Mouse (Mus musculus) CD4-positive helper T cell, adult 2 months (primary cell): ENCODE measurements at regions not wholly inside any gene's neighbourhood (a gene's known extent, or its start where the extent isn't known, plus 50 kb on each side); places are given as distances from the start of the nearest gene placed in this dataset.

Experiments used
- DNase-seq: peaks from one replicate; pipeline ENCODE4 v3.0.0-alpha.2; 2012; ENCODE audit warnings: low read depth, missing footprints, low spot score

DNA sequence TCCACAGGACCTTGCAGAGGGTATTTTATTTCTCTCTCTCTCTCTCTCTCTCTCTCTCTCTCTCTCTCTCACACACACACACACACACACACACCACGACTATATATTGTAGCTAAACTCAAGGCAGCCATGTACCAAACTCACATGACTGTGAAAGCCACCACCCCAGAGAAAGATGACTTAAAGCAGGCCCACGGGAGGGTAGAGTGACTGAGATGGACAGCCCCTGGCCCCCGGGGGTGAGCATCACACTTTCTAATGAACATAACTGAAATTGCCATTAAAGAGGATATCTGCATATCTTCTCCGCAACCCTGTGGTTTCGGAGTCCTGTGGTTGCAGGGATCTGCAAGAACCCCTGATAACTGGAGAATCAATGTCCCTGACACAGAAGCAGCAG, 197.1 kb upstream of the Spdye4c start:
- no peak for DNase-seq

DNA sequence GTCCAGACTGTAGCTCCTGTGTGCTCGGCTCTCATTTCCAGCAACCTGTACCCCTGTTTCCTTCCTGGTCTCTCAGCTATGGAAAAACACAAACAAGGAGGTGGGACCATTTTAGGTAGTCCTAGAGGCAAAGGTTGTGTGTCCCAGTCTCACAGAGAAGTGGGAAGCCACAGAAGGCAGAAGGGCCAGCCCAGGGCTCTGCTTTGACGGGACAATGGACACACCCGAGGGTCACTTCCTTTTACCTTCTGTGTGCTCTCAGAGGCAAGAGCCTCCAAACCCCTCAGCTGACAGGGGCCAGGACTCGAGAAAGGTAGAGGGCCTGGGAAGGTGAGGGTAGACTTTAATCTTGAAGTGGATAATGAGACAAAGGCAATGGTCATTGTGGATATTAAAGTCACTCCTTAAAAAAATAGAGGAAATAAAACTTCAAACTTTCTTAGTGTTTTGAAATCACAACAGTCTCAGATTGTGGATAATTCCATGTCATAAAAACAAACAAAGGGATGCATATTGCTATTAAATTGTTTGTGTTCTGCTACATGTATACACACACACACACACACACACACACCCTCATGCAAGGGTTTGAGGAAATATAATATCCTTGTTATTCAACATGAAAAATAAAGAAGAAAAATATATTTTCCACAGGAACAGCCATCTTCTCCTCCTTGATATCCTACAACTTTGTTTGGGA, 195.6 kb upstream of the Spdye4c start:
- DNase-seq, result no peak

DNA sequence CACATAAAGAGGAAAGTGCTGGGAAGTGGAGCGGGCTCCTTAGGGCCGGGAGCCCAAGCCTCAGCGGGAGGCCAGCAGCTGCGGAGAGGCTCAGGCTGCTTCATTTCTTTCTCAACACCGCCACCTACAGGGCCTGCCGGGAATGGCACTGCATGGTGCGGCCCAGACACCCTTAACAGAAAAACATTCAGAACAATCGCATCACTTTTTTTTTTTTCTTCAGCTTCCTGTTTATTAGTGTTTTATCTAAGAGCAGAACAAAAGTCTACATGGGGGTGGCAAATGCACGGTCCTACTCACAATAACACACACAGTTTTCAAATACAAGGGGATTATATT, 195.0 kb upstream of the Spdye4c start:
- peak; percentile 88 for DNase-seq

DNA sequence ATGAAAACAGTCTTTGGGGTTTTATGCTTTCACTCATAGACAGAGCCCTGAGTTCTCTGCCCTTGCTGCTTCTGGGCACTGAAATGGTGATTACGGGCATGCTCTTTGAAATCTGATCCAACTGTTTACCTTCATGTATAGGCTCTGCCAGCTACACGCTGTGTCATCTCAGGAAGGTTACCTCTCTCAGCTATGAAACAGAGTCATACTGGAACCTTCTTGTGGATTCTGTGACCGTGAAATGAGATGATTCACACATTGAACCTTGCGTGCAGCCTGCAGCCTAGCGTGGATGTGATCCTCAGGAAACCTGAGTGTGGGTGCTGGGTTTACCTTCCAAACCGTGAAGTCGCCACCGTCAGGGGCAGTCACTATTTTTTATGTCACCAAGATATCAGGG, 189.7 kb upstream of the Spdye4c start:
- no peak for DNase-seq

DNA sequence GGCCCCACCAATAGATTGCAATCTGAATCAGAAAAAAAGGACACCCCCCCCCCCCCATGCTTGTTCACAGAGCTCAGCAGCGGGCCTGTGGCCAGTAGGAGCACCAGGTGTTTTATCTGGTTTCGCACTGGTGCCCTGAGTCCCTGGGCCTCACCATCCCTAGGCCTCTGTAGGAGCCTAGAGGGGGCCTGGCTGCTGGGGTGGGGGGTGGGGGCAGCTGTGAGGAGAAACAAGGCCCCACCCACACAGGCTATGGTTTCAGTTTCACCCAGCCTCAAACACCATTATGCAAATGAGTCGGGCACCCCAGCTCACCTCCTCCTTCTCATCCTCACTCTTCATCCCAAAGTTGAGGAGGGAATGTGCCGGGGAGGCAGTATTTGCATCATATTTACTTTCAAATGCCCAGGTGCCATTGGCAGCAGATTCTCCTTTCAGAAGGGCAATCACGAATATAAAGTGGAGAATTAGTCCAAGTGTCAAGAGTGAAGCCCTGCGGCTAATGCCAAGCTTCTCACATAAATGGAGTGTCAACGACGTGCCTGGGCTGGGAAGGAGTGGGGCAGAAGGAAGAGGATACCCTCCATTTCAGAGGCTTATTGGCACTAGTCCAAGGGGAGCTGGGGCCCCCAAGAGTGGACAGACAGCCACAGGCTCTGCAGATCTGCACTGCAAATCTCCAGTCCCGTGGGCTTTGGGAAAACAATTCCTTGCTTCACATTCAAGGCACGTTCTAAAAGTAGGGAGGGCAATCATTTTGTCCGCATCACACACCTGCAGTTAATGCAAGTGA, 187.7 kb upstream of the Spdye4c start:
- peak; percentile 54 for DNase-seq

DNA sequence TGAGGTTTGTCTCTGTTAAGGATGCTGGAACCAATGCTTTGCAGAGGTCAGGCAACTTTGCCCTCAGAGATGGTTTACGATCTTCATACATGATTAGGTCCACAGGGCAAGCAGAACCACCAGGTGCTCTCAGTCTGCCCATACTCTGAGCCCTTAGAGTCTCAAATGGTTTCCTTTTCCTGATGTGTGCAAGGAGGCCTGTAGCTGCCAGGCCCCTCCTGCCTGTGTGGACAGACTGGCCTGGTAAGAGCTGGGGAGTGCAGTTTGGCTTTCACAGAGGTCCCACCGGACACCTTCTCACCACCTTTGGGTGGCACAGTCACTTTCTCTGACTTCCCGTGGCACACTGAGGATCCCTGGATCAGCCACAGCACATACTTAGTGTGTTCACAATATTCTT, 186.6 kb upstream of the Spdye4c start:
- no peak for DNase-seq

DNA sequence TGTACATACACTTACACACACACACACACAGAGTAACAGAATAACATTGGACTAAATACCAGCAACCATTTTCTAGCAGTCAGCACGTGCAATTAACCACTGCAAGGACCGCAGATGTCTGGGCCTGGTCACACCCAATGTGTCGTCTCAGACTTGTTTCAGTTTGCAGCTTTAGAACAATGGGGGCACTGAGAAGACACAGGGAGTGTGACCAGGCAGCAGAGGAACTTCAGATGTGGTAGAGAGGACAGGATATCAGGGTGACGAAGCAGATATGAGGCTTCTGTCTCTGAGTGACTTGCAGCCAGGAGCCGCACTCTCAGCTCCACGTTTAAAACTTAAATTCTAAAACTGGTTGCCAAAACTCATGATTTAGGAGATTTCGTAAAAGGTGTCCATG, 183.9 kb upstream of the Spdye4c start:
- DNase-seq, result peak; percentile 45

DNA sequence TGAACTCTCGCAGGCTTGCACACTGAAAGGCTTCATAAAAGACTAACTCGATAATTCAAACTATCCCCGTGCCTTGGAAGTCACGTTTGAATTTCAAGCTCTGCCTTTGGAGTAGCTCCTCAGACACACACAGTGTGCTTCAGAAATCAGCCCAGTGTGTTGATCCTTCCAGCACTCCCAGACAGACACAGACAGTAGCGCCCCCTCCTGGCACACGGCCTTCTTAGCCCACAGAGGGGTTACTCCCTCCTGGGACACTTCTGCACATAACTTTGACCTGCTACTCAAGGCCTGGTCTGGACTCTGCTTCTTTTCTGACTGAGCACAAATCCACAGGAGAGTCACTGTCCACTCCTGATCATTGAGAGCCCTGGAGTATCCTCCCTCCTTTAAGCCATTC, 182.3 kb upstream of the Spdye4c start:
- peak; percentile 54 for DNase-seq

DNA sequence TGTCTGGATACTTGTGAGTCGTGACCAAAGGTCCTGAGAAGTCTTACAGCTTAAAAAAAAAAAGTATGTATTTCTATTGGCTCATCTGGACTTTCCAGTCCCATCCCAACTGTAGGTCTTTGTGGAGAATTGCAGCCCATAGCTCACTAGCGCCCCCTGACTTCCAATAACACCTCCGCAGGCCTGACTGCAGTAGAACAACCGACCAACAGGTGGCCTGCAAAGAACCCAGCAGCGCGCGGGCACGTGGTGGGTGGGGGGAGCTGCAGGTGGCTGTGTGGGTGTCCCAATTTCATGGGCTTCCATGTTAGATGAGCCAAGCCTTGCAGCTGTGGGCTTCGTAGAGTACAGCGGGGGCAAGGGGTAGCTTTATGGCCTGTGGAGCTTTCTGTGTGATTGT, 178.7 kb upstream of the Spdye4c start:
- peak; percentile 84 for DNase-seq

DNA sequence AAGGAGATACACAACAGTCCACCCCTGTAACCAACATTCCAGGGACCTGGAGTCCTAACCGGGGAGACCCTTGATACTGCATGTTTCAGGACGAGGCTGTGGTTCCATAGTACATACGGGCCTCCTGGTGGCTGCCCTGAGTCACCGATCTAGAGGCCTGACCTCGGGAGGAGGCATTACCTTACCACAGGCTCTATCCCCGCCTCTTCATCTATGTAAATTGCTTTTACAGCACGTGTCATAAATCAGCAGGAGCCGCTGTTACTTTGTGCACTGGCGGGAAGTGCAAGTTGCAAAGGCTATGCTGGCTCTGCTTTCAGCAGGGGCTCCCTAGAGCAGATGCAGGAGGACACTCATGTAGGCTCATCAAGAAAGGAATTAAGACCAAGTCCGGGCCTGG, 178.0 kb upstream of the Spdye4c start:
- peak; percentile 84 for DNase-seq

DNA sequence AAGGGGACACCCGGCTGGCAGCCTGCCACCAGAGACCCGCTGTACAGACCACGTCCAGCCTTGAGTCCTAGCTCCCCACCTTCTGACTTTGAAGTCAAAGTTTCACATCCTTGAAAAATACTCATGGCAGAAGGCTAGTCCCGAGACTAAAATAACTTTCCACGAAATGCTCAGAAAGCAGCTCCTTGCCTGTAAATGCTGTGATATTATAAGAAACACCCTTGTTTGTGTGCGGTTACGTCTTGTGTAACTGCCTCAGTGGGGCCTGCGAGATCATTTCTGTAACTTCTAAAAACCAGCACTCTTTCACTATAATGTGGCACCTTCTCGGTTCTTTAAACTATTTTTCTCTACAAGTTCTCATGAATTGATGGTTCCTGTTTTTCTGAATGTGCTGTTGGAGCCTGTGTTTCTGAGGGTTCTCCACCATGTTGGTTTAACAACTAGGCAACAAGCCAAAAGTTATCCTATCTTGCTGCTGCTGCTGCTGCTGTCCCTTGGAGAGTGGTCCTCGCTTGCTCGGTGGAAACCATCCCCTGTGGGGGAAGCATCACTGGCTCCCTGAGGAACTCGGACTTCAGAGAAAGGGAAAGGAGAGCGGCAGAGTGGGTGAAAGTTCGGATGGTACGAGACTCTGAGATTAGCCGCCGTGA, 176.3 kb upstream of the Spdye4c start:
- DNase-seq, result no peak

DNA sequence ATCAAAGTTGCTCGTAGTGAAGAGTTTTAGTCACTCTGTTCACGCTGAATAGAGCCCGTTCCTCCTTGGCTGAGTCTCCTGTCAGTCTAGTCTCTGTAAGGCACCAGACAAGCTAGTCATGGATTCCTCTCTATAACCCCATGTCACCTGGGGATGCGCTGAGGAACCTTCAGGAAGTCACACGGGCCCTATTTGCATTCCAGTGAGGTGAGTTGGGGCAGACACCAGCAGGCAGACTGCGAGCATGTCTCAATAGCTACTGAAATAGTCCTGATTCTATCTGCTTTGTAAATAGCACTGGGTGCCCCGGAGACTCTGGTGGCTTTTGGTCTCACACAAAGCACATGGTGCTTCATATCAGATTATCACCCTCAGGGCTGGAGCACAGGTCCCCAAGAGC, 174.6 kb upstream of the Spdye4c start:
- no peak for DNase-seq

DNA sequence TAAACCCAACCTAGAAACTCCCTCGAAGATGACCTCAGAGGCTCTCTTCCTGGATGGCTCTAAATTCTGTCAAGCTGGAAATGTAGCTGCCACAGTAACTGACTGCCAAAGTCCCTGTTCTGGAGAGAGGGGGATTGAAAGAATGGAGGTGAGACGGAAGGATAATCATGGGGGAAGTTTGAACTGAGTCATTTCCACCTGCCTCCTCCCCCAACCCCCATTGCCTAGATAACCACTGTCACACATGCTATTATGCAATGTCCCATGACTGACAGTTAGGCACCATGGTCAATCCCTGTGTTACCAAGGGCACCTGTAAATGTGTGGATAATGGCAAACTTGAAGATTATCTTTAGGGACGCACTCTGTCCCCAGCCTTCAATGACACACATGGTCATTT, 172.0 kb upstream of the Spdye4c start:
- DNase-seq, result no peak

DNA sequence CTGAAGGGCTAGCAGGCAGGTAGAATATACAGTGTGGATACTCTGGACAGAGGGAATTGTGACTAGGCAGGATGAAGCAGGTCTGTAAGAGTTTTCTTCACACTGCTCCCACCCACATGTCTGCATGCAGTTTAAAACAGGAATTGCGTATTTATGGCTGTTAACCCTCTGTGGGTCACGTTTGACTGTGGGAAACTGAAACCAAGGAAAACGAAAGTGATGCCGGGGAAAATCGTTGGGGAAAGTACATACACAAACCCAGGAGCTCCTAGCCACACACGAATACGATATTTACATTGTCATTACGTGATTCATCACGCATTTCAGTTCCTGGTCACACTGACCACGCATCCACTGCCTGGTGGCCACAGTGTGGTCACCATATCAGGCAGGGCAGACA, 170.6 kb upstream of the Spdye4c start:
- peak; percentile 43 for DNase-seq

DNA sequence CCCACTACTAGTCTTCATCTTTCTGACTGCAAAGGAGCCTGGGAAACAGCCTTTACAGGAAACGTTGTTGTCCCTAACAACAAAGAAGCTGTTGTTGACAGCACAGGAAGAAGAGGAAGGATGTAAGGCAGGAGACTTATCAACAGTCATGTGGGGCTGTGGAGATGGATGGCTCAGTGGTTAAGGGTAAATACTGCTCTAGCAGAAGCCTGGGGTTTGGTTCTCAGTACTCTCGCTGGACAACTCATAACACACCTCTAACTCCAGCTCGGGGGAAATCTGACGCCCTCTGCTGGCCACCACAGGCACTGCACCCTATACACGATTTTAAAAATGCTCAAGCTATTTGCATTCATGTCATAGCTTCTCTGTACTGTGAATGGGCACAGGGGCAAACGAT, 168.3 kb upstream of the Spdye4c start:
- peak; percentile 74 for DNase-seq

DNA sequence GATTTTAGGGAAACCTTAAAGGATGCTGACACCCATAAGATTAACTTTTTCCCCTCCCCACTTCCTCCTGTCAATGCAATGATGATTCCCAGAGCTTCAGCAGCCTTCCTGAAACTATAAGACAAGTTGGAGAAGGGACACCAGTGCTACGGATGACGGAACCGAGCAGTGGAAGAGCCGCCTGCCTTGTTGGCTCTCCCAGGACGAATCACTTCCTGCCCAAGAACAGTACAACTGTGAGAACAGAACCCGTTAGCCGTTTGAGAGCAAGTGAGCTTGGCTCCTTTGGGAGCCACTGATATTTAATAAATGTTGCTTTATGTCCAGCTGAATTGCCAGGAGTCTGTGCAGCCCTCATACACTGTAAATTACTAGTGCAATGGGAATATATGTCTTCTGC, 166.8 kb upstream of the Spdye4c start:
- DNase-seq, result no peak

DNA sequence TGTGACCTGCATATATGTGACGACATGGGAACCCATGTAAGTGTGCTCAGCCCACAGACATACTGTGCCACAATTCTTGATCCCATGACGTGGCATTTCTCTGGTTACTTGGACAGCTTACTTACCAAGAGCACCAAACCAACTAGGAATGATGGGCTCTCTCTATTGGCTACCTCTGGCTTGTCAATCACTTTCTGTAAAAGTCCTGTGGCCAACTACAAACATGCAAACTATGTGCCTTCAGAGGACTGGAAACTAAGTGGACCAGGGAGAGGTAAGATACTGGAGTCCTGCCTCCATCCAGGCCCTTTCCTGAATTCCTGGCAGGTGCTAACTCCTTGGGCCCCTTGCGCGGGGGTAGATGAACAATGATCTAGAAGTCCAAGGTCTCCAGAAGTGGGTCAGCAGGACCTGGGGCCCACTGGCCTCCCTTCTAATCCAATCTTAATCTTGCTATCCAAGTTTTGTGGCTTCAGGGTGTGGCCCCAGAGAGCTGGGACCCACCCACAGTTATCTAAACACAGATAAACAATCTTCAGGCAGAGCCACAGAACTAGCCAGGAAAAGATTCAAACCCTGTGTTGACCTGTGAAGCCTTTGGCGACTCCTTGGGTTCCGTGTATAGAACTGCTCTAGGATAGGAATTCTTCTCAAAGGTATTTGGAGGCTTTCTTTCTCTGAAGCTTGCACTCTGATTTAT, 163.7 kb upstream of the Spdye4c start:
- peak; percentile 64 for DNase-seq

DNA sequence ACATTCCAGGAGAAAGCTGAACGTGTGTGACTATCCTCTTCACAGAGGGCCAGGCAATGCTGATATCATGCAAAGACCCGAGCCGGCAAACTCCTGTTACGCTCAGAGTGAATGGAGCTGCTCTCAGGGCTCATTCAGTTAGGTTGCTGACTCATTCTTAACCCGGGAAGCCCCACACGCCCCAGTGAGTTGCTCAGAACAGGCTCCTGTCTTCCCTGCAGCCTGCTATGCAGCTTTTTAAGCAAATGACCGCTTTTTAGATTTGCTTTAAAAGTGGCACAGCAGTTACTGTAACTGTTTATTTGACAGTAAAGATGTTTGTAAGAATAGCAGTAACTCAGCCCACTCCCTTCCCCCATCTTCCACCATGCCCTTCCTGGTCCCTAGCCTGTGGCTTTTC, 162.9 kb upstream of the Spdye4c start:
- peak; percentile 65 for DNase-seq

DNA sequence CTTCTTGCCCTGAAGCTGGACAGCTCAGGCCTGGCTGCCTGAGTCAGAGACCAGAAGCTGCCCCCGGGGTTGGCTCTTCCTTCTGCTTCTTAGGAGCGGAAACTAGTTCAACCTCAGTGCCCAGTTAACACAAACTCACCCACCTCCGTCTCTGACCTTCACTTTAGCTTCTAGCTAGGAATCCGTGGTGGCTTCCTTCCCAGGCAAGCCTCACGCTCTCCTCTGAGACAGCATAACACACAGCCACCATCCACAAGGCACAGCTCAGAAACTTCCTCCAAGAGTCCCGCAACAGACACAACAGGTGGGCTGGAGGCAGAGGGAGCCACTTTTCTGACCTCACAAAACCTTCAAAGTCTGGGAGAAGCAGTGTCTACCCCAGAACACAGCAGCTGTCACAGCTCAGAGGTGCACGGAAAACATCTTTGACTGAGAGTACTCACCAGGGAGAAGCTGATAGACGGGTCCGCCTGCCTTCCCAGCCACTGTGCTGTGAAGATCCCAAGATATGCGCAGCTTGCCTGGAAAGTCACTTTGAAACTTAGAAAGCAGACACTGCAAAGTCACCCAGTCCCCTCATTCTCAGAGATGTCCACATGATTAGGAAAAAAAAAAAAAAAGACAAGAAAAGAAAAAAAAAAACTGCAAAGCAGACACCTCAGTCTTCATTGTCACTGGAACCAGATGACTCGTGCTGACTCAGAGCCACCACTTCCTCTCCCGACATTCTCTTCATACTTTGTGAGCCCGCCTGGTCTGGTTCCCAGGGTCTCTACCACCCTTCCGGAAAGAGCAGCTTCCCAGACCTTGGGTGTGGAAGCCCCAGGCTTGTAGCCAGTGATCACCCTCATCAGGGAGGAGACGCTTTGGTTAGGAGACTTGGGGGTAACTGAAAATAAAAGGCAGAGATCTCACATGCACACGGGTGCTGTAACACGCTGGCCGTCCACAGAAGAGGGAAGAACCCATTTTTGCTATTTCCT, 162.1 kb upstream of the Spdye4c start:
- peak; percentile 86 for DNase-seq

DNA sequence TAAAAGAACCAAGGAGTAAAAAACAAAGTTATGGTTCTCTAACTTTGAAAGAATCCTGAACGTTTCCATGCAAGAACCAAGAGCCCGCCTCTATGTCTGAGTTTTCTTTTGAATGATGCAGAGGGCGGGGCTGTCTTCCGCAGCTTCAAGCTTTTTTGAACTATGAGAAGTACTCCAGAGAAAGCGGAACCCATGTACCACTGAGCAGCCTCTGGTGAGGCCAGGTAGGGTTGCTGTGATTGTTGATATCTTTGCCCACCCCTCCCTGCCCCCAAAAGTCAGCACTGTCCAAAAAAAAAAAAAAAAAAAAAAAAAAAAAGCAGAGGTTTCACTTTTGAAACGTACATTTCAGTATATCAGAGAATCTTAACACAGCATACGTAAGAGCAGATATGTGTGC, 161.2 kb upstream of the Spdye4c start:
- peak; percentile 84 for DNase-seq

DNA sequence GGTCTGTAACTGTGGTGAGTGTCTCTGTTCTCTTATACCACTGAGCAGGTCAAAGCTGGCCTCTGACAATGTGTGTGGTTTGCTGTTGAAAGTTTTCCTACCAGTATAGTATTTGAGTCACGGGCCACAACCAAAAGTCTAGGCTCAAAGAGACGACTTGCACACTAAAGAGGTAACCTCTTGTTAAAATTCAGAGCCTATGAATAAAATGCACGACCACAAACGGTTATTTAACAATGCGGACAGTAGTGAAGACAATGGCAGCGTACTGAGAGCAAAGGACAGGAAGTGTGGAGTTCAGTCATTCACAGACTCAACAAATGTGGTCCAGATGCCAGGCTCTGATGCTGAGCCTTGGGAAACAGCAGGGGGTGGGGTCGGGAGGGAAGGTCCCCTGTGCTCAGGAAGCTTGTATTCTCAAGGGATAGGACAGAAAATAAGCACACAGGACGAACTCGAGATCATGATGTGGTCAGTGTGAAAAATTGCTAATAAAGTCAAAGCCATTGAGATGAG, 160.2 kb upstream of the Spdye4c start:
- peak; percentile 63 for DNase-seq
